Mouse (Mus musculus) forebrain, embryonic 10.5 days (tissue): ENCODE data around the gene Fam131c. TPM values are rescaled to one million over a fixed set of nuclear protein-coding genes. Genes with fewer than 3 reads are reported as not detected.

Source experiments
- microRNA-seq: library from miRNA; unstranded; fragments of <30 nt; microRNA quantifications from one replicate; pipeline ENCODE4, GENCODE M21; 2017
- polyA plus RNA-seq: library from polyadenylated mRNA; unstranded; fragments of >200 nt; fragmentation: Nextera tagmentation; extraction: Ambion mirVana; gene quantifications from 2 replicates; pipeline ENCODE4 v1.2.1, GENCODE M21; 2016

Gene Fam131c
- polyA plus RNA-seq, 1 experiment from 2014 or later: 0.55 TPM

Small RNAs within 50 kb of the gene (microRNA-seq; reads per million reads assigned to microRNA genes)
- not detected for gene Gm25690

Other genes starting within 250 kb of the Fam131c start
- gene Szrd1, start 228.4 kb upstream of the Fam131c start, polyA plus RNA-seq: 38.2 and 45.2 TPM in 2 replicates
- 27.0 and 29.6 TPM in 2 replicates for gene Fbxo42, start 220.3 kb upstream of the Fam131c start, polyA plus RNA-seq
- 7.3 and 7.8 TPM in 2 replicates for gene Rsg1, start 154.3 kb upstream of the Fam131c start, polyA plus RNA-seq
- gene Arhgef19, start 128.7 kb upstream of the Fam131c start, polyA plus RNA-seq: 1.3 and 2.2 TPM in 2 replicates
- gene Epha2, start 67.0 kb upstream of the Fam131c start, polyA plus RNA-seq: 3.3 and 3.7 TPM in 2 replicates
- gene Clcnka, start 30.5 kb downstream of the Fam131c start, polyA plus RNA-seq: 0.05 and 0.06 TPM in 2 replicates
- gene Clcnkb, start 47.8 kb downstream of the Fam131c start, polyA plus RNA-seq: not detected in 2 replicates
- not detected in 2 replicates for gene Hspb7, start 52.6 kb downstream of the Fam131c start, polyA plus RNA-seq
- gene Srarp, start 67.9 kb downstream of the Fam131c start, polyA plus RNA-seq: not detected in 2 replicates
- 58.9 and 61.1 TPM in 2 replicates for gene Zbtb17, start 76.4 kb downstream of the Fam131c start, polyA plus RNA-seq
- gene Spen, start 170.4 kb downstream of the Fam131c start, polyA plus RNA-seq: 10.7 and 12.0 TPM in 2 replicates
- 23.2 and 30.1 TPM in 2 replicates for gene Fblim1, start 237.9 kb downstream of the Fam131c start, polyA plus RNA-seq